Mouse (Mus musculus): ENCODE results near the gene Qk.

Qk gene

DNA sequence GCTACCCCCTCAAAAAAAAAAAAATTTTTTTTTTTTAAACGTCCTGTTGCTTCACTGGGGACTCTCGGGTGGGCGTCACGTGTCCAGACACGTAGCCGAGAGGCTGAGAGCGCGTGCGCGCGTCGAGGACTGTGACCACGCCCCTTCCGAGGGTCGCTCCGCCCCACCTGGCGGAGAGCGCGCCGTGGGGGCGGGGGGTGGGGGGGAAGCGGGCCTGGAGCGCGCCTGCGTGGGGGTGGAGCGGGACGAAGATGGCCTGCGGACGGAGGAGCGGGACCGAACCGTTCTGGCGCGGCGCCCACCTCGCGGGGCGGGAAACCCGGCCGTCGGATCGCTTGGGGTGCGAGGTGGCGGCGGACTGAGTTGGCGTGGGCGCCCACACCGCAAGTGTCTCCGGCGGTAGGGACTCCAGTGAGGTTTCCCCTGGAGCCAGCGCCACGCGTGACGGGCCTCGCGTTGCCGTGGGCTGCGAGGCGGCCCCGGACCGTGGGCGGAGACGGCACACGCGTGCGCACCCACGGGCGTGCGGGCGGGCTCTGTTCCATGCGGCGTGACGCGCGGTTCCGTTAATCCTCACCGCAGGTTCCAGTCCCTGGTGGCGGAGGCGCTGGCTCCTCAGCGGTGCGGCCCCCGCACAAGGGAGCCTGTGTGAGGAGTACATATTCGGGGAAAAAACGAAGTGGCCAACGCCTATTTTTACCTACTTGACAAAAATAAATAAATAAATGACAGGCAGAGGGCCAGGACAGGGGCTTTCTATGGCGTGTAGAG is at the start of gene Qk:
Gene Qk, minus strand, starts transcription at position 170 of the 771 bp plus-strand sequence.
- peak; percentile 85 to 95 for DNase-seq (ENCODE audit: low spot score in 2 of 2)

GRCm38 (mm10) chr17:10367044-10367443 is 47.4 kb upstream of the Qk start:
- DNase-seq (ENCODE audit: low spot score in 2 of 2), result no peak

GRCm38 (mm10) chr17:10366577-10366976 is 46.9 kb upstream of the Qk start:
- DNase-seq (ENCODE audit: low spot score in 2 of 2), result no peak

- no peak for DNase-seq (ENCODE audit: low spot score in 2 of 2)
Observed at GRCm38 (mm10) chr17:10365501-10366482, 46.1 kb upstream of the Qk start.

- no peak for DNase-seq (ENCODE audit: low spot score in 2 of 2)
Observed at GRCm38 (mm10) chr17:10363151-10363550, 43.5 kb upstream of the Qk start.

GRCm38 (mm10) chr17:10361882-10362291 is 42.2 kb upstream of the Qk start:
- no peak for DNase-seq (ENCODE audit: low spot score in 2 of 2)

DNA sequence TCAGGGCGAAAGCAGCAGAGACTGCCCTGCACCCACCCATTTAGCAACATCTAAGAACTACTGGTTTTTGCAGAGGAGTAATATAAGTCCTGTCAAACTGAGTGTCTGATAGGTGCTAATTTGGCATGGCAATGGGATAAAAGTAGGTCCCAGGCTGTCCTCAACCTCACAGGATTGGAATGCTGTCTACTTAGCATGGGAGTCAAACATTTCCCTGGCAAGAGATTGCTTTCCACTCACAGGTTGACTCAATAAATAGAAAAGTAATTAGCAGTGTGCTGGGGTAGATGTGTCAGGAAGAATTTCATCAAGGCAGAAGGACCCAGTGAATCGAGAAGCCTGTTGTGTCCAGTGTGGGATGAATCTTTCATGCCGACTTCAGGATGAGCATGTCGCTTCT is 41.1 kb upstream of the Qk start:
- DNase-seq (ENCODE audit: low spot score in 2 of 2), result no peak

- DNase-seq (ENCODE audit: low spot score in 2 of 2), result no peak
Observed at GRCm38 (mm10) chr17:10359466-10359865, 39.8 kb upstream of the Qk start.

- DNase-seq (ENCODE audit: low spot score in 2 of 2), result no peak
Observed at GRCm38 (mm10) chr17:10357348-10357747, 37.7 kb upstream of the Qk start.

DNA sequence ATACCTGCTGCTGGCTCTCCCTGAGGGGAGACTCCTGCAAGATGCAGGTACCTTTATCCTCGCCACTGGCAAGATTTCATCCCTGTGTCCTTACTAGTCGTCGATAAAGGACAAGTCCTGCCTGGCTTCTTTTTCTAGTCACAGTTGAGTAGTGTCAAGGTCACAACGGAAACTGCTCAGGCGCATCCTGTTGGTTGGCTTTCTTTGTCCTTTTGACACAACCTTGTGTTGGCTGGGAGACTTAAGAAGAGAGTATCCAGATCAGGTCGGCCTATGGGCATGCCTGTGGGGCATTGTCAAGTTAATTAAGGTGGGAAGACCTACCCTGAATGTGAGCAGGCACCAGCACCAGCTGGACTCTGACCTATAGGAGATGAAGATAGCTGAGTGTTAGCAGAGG is 36.6 kb upstream of the Qk start:
- no peak for DNase-seq (ENCODE audit: low spot score in 2 of 2)

DNA sequence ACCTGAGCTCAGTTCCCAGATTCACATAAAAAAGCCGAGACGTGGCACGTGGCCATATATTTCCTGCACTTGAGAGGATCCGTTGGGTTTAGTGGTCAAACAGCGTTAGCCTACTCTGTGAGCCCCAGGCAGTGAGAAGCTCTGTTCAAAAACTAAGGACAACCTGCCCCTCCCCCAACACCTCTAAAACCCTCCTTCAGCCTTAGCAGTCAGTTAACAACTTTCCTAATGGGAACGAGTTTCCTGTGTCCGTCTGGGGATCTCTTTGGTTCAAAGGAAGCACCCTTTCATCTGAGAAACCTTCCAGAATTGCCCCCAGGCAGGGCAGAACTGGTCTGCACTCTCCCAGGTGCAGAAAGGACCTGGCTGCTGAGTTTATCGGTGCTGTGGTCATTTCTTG is 36.1 kb upstream of the Qk start:
- DNase-seq (ENCODE audit: low spot score in 2 of 2), result no peak

DNA sequence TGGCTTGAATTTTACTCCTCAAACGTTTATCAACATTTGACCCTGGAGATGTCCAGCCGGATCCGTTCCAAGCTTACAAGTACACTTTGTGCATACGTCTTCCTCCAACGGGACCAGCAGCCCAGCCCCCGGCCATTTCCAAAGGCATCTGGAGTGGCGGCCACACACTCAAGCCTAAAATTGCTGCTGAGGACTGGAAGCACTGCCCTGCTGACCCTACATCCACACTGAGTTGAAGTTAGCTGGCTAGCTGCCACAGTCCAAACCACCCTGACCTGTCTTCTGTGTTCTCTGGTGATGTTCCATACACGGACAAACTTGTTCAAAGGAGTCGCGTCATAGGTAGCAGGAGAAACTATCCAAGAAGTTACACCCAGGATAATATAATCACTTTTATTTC is 18.6 kb upstream of the Qk start:
- no peak for DNase-seq (ENCODE audit: low spot score in 2 of 2)

DNA sequence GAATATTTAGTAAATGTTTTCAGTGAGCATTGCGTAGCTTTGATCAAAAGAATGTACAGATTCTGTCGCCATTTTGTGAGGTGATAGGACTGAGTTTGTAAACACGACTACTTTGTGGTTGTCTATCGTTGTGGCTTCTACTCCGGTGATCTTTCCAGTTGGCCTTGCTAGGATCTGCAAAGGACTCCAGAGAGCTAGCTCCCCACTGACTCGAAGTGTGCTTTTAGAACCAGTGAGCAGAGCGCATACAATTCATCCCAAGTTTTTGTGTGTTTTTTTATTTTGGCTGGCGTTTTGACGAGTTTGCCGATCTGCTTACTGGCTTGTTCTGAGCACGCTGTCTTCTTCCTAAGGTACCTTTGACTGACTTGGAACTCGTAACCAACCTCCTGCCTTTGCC is 16.9 kb upstream of the Qk start:
- DNase-seq (ENCODE audit: low spot score in 2 of 2), result no peak

DNA sequence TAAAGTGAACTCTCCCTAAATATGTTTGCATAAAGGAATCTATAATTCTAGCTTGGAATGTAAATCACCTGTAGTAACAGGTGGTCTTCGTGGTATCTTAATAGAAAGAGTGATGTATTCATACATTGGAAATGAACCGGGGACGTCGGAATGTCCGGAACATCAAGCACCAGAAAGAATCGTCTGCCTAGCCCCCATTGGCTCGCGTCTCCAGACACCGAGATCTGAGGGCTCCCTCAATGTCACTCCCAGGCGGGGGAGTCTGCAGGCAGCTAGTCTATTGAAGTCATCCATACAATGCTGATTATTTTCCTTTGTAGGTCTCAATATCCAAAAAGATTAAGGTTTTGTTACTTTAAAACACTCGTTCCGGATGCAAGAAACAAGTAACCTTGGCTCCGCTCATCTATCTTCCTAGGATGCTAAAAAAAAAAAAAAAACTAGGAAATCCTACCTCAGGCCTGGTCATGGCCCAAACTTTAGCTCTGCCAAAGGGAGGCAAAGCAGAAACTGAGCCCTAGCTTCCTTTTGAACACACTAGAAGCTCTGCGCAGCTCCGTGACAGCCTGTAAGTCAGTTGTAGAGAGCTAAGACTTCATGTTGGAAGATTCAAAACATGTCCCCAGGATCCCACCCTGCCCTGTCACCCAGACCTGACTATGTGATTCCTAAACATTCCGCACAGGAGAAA is 16.3 kb upstream of the Qk start:
- DNase-seq (ENCODE audit: low spot score in 2 of 2), result peak in 1 of 2 experiments; percentile 36

GRCm38 (mm10) chr17:10334957-10335690 is 15.5 kb upstream of the Qk start:
- DNase-seq (ENCODE audit: low spot score in 2 of 2), result peak; percentile 42 to 65

DNA sequence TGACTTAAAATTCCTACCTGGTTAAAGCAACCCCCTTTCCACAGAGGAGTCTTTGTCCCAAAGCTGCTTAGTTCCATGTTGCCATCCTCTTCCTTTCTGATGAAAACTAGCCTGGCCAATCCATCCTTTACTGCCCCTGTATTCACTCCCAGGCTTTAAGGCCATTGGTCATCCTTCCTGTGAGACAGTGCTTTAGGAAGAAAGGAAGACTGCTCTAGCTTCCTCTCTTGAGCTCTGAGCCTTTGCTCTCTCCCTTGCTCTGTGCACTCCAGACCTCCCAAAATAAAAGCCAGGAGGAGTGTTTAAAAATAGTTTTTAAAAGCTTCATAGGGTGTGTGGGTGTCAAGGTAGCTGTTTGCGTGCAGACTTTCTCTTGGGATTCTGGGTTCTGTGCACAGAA is 14.8 kb upstream of the Qk start:
- no peak for DNase-seq (ENCODE audit: low spot score in 2 of 2)

GRCm38 (mm10) chr17:10333321-10333720 is 13.7 kb upstream of the Qk start:
- no peak for DNase-seq (ENCODE audit: low spot score in 2 of 2)

DNA sequence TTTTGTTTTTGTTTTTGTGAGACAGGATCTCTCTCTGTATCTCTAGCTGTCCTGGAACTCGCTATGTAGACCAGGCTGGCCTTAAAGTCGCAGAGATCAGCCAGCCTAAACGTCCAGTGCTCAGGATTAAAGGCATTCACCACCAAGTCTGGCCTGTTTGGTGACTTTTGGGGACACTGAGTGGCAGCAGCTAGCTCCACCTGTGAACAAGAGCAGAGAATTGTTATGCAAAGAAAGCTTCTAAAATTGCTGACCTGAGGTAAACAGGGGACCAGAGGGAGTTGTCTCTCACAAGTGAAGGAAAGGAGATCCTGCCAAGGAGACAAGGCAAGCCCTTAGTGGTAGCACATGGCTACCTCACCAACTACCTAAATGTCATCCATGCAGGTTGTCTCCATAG is 12.5 kb upstream of the Qk start:
- no peak for DNase-seq (ENCODE audit: low spot score in 2 of 2)

- no peak for DNase-seq (ENCODE audit: low spot score in 2 of 2)
Observed at GRCm38 (mm10) chr17:10329461-10329860, 9.8 kb upstream of the Qk start.

DNA sequence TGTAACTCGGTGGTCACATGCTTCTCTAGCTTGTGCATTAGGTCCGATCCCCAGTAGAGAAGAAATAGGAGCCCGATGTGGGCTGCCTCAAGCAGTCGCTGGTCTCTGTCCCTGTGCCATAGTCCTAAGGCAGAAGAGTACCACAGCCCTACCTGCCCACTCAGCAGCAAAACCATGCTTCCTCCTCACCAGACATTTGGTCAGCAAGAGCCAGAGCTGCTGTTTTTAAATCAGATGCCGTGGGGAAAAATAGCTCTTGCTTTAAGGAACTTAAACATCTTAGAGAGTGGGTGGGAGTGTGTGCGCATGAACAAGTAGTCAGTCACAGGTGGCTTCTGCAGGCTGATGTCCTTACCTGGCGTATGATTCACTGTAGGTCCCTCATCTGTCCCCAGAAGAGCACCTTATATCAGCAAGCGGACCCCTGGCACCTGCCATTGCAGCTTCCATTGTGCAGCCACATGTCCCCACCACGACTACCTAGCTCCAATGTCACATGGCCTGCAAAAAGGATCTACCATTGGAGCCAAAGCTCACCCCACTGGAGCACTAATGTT is 9.0 kb upstream of the Qk start:
- no peak for DNase-seq (ENCODE audit: low spot score in 2 of 2)

DNA sequence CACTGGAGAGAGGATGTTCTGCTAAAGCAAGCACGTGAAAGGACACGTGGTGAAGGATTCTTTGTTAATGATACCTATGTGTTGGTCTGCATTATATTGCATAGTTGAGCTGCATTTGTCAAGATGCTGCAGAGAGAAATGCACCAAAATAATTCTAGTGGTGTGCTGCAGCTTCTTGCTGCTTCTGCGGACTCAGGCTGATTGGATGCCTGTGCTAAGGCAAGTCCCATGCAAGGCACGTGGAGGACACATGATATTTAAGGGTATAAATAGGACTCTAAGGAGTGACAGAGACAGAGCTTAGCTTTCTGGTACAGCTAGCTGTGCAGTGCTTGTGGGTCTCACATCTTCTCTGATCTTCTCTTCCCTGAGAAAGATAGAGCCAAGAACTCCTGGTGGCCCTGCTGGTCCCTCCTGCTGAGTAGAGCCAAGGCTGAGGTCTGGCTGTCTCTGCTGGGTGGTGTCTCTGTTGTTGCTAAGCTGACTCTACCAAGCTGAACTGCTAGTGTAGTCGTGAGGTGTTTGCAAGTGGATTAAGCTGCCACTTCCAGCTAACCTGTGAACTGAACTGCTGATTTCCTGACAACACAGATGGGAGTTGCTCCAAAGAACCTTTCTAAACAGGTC is 8.0 kb upstream of the Qk start:
- DNase-seq (ENCODE audit: low spot score in 2 of 2), result no peak
